10 mouse cellular contexts compared by ENCODE assay signal in genomic region chr6:72415181-72415580, GRCm38 (mm10). TPM values are rescaled to one million over a fixed set of nuclear protein-coding genes. Genes with fewer than 3 reads are reported as not detected.
A peak's percentile ranks its signal among the peaks of the same experiment; 100 is the strongest.
DNase-seq lines count a peak whose midpoint lies in the region; ATAC-seq and TF ChIP-seq lines count a peak whose summit lies in the region.
"Had no signal": no experiment of that assay in that cellular context is flagged by ENCODE, and none has a peak within 500 bp of the region (broad histone marks: within the 10 kb centered on the region; RNA-seq: fewer than 3 reads in every experiment).

No protein-coding gene starts in this region.

- peak overlapping the region; percentile 42 for H3K9ac ChIP-seq in liver, adult 2 months (ENCODE audit: low read depth, low read length)
- H3K9ac ChIP-seq in embryonic facial prominence, embryonic 14.5 days (ENCODE audit: low read depth, low read length) = peak overlapping the region; percentile 77
- H3K9ac ChIP-seq in neural tube, embryonic 13.5 days = peak overlapping the region; percentile 88

- peak; percentile 73 for DNase-seq in liver, adult 2 months (ENCODE audit: extremely low read depth, low read depth, low spot score)
- DNase-seq in liver = no peak
- DNase-seq in embryonic facial prominence, embryonic 14.5 days (ENCODE audit: low spot score) = no peak
- no peak for DNase-seq in limb, embryonic 10.5 days (ENCODE audit: low spot score)
- no peak for DNase-seq in adrenal gland, adult (ENCODE audit: inconsistent age in 2 of 2, low spot score in 1 of 2)
- no peak for DNase-seq in layer of hippocampus, adult 9-10 months (ENCODE audit: low spot score)
- no peak for DNase-seq in retina, postnatal 1 day
- DNase-seq: adrenal gland, postnatal 10 days; gastrocnemius, postnatal 36 days had no signal

- no peaks in the 10 kb centered on the region for H3K27me3 ChIP-seq in liver, adult 2 months (ENCODE audit: control insufficient read depth, insufficient read depth, low read length)
- H3K27me3 ChIP-seq in embryonic facial prominence, embryonic 14.5 days (replicated peaks; ENCODE audit: control insufficient read depth, insufficient read depth, low read length) = no peaks in the 10 kb centered on the region
- no peaks in the 10 kb centered on the region for H3K27me3 ChIP-seq in limb, embryonic 10.5 days (ENCODE audit: low read depth, poor library complexity, severe bottlenecking)
- no peaks in the 10 kb centered on the region for H3K27me3 ChIP-seq in neural tube, embryonic 13.5 days

- H3K27ac ChIP-seq in liver, adult 2 months (replicated peaks; ENCODE audit: insufficient read depth, low read depth, low read length) = peak overlapping the region; percentile 73
- no peak overlapping the region for H3K27ac ChIP-seq in embryonic facial prominence, embryonic 14.5 days (replicated peaks; ENCODE audit: low read depth, low read length)
- H3K27ac ChIP-seq in limb, embryonic 10.5 days = no peak overlapping the region
- no peak overlapping the region for H3K27ac ChIP-seq in neural tube, embryonic 13.5 days (replicated peaks)

- peaks cover 7% of the 10 kb centered on the region; the same call in 1 of the 2 replicates for H3K4me1 ChIP-seq in liver, adult 2 months (ENCODE audit: control insufficient read depth, insufficient read depth, low read length)
- peaks cover 9% of the 10 kb centered on the region for H3K4me1 ChIP-seq in embryonic facial prominence, embryonic 14.5 days (ENCODE audit: control insufficient read depth, insufficient read depth, low read length)
- peaks cover 19% of the 10 kb centered on the region for H3K4me1 ChIP-seq in limb, embryonic 10.5 days
- peaks cover 24% of the 10 kb centered on the region for H3K4me1 ChIP-seq in neural tube, embryonic 13.5 days (replicated peaks)

- H3K4me2 ChIP-seq in embryonic facial prominence, embryonic 14.5 days (ENCODE audit: low read depth, low read length) = peak overlapping the region; percentile 71
- H3K4me2 ChIP-seq in neural tube, embryonic 13.5 days = peak overlapping the region; percentile 89

- WGBS in liver, adult 2 months = 27% methylated on average over 5 of the region's 5 CpGs
- 88% methylated on average over 5 of the region's 5 CpGs for WGBS in embryonic facial prominence, embryonic 14.5 days
- 87% methylated on average over 5 of the region's 5 CpGs for WGBS in limb, embryonic 10.5 days
- 85% methylated on average over 5 of the region's 5 CpGs for WGBS in neural tube, embryonic 13.5 days

- H3K79me2 ChIP-seq in liver, adult 2 months (ENCODE audit: control insufficient read depth, insufficient read depth, low read length) = peaks cover 8% of the 10 kb centered on the region; the same call in 1 of the 2 replicates

- ATAC-seq in embryonic facial prominence, embryonic 14.5 days (ENCODE audit: low read depth) = no peak
- ATAC-seq in neural tube, embryonic 13.5 days (ENCODE audit: low read depth) = no peak

- H3K4me3 ChIP-seq in liver, adult 2 months (ENCODE audit: insufficient read depth, low read depth, low read length) = peak overlapping the region; percentile 68
- H3K4me3 ChIP-seq in embryonic facial prominence, embryonic 14.5 days (ENCODE audit: low read depth, low read length) = peak overlapping the region; percentile 60
- peak overlapping the region; percentile 92 for H3K4me3 ChIP-seq in limb, embryonic 10.5 days
- peak overlapping the region; percentile 69 for H3K4me3 ChIP-seq in neural tube, embryonic 13.5 days

- peak; percentile 26; the same call in 1 of the 2 replicates for TF ChIP-seq CTCF in liver, adult 2 months (IDR thresholded peaks at IDR 0.05; ENCODE audit: low read depth, low read length)

- no peaks in the 10 kb centered on the region for H3K9me3 ChIP-seq in embryonic facial prominence, embryonic 14.5 days (ENCODE audit: control insufficient read depth, low read length)
- H3K9me3 ChIP-seq in limb, embryonic 10.5 days (replicated peaks) = no peaks in the 10 kb centered on the region
- H3K9me3 ChIP-seq in neural tube, embryonic 13.5 days = no peaks in the 10 kb centered on the region

- peaks cover 17% of the 10 kb centered on the region; the same call in 1 of the 2 replicates for H3K36me3 ChIP-seq in liver, adult 2 months (ENCODE audit: control insufficient read depth, insufficient read depth, low read length)
- peaks cover 27% of the 10 kb centered on the region for H3K36me3 ChIP-seq in embryonic facial prominence, embryonic 14.5 days (ENCODE audit: control insufficient read depth, insufficient read depth, low read length)
- H3K36me3 ChIP-seq in limb, embryonic 10.5 days = peaks cover 39% of the 10 kb centered on the region
- peaks cover 25% of the 10 kb centered on the region for H3K36me3 ChIP-seq in neural tube, embryonic 13.5 days

- no peak for TF ChIP-seq POLR2A in liver, adult 2 months (IDR thresholded peaks at IDR 0.05; ENCODE audit: extremely low read depth, insufficient read depth, low read length)

RNA-seq across cellular contexts. Expression of gene Ggcx, which starts 1.1 kb away (rescaled TPM):
- total RNA-seq in liver, adult 2 months (2014; rRNA removed) = 71.0 and 80.9 TPM in 2 replicates
- polyA plus RNA-seq in liver, adult 2 months (2012; rRNA removed) = 62.4 and 67.3 TPM in 2 replicates
- polyA plus RNA-seq in embryonic facial prominence, embryonic 14.5 days (2014; fragmentation: Nextera tagmentation; extraction: Ambion mirVana) = 15.0 and 15.7 TPM in 2 replicates
- polyA plus RNA-seq in limb, embryonic 10.5 days (2016; fragmentation: Nextera tagmentation; extraction: Ambion mirVana) = 20.2 and 25.9 TPM in 2 replicates
- polyA plus RNA-seq in neural tube, embryonic 13.5 days (2015; fragmentation: Nextera tagmentation; extraction: Ambion mirVana) = 21.5 and 22.1 TPM in 2 replicates

RNA-seq across cellular contexts. Expression of gene Mat2a, which starts 24.2 kb away (rescaled TPM):
- total RNA-seq in liver, adult 2 months (2014; rRNA removed) = 54.0 and 59.7 TPM in 2 replicates
- 19.8 and 31.1 TPM in 2 replicates for polyA plus RNA-seq in liver, adult 2 months (2012; rRNA removed)
- 292 and 321 TPM in 2 replicates for polyA plus RNA-seq in embryonic facial prominence, embryonic 14.5 days (2014; fragmentation: Nextera tagmentation; extraction: Ambion mirVana)
- 481 and 493 TPM in 2 replicates for polyA plus RNA-seq in limb, embryonic 10.5 days (2016; fragmentation: Nextera tagmentation; extraction: Ambion mirVana)
- 352 and 360 TPM in 2 replicates for polyA plus RNA-seq in neural tube, embryonic 13.5 days (2015; fragmentation: Nextera tagmentation; extraction: Ambion mirVana)

RNA-seq across cellular contexts. Expression of gene Vamp8, which starts 24.7 kb away (rescaled TPM):
- total RNA-seq in liver, adult 2 months (2014; rRNA removed) = 193 and 238 TPM in 2 replicates
- 219 and 220 TPM in 2 replicates for polyA plus RNA-seq in liver, adult 2 months (2012; rRNA removed)
- 130 and 144 TPM in 2 replicates for polyA plus RNA-seq in embryonic facial prominence, embryonic 14.5 days (2014; fragmentation: Nextera tagmentation; extraction: Ambion mirVana)
- 67.5 and 81.7 TPM in 2 replicates for polyA plus RNA-seq in limb, embryonic 10.5 days (2016; fragmentation: Nextera tagmentation; extraction: Ambion mirVana)
- 28.9 and 29.7 TPM in 2 replicates for polyA plus RNA-seq in neural tube, embryonic 13.5 days (2015; fragmentation: Nextera tagmentation; extraction: Ambion mirVana)

RNA-seq across cellular contexts. Expression of gene Vamp5, which starts 34.9 kb away (rescaled TPM):
- total RNA-seq in liver, adult 2 months (2014; rRNA removed) = 18.9 and 20.5 TPM in 2 replicates
- polyA plus RNA-seq in liver, adult 2 months (2012; rRNA removed) = 18.3 and 18.5 TPM in 2 replicates
- polyA plus RNA-seq in embryonic facial prominence, embryonic 14.5 days (2014; fragmentation: Nextera tagmentation; extraction: Ambion mirVana) = 20.3 and 22.3 TPM in 2 replicates
- 19.1 and 19.7 TPM in 2 replicates for polyA plus RNA-seq in limb, embryonic 10.5 days (2016; fragmentation: Nextera tagmentation; extraction: Ambion mirVana)
- 19.8 and 24.1 TPM in 2 replicates for polyA plus RNA-seq in neural tube, embryonic 13.5 days (2015; fragmentation: Nextera tagmentation; extraction: Ambion mirVana)

RNA-seq across cellular contexts. Expression of gene Rnf181, which starts 48.4 kb away (rescaled TPM):
- total RNA-seq in liver, adult 2 months (2014; rRNA removed) = 58.1 and 62.6 TPM in 2 replicates
- 66.4 and 75.2 TPM in 2 replicates for polyA plus RNA-seq in liver, adult 2 months (2012; rRNA removed)
- polyA plus RNA-seq in embryonic facial prominence, embryonic 14.5 days (2014; fragmentation: Nextera tagmentation; extraction: Ambion mirVana) = 79.9 and 81.1 TPM in 2 replicates
- polyA plus RNA-seq in limb, embryonic 10.5 days (2016; fragmentation: Nextera tagmentation; extraction: Ambion mirVana) = 109 TPM in 2 replicates
- polyA plus RNA-seq in neural tube, embryonic 13.5 days (2015; fragmentation: Nextera tagmentation; extraction: Ambion mirVana) = 140 and 148 TPM in 2 replicates
